Mouse (Mus musculus): ENCODE results near the gene Map3k14. TPM values are rescaled to one million over a fixed set of nuclear protein-coding genes. Genes with fewer than 3 reads are reported as not detected.

Gene Map3k14
- total and polyA plus RNA-seq, 3 experiments, result 3.0 to 3.7 (median 3.4) TPM

DNA sequence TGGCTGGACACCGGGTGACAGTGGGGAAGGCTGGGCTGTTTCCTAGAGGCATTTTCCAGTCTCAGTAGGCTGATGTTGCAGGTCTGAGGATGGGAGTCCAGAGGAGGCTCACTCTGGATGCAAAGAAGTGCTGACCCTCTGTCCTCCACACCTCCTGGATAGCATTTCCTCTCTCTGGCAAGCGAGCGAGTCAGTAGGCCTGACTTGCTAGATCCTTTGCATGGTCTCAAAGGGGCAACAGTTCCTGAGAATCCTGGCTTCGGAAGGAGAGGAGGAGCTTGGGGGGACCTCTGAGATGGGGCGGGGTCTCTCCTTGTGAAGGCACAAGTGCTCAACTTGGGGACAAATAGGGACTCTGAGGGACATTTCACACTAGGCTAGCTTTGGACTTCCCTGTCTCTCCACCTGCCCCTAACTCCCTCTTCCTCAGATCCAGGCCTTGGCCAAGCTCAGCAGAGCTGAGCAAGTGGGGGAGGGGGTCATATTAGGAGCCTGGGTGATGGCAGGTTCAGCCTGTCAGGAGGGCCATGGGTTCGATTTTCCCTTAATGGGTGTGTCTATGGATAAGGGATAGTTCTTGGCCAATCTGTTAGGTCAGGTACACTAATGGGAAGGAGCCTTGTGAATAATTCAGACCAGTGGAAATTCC, 94.8 kb downstream of the Map3k14 start:
- no peak for TF ChIP-seq EP300 (IDR thresholded peaks at IDR 0.05; ENCODE audit: insufficient read depth, low read depth, low read length)
- no peak for TF ChIP-seq POLR2A (IDR thresholded peaks at IDR 0.05; ENCODE audit: insufficient read depth, low read depth, low read length)
- TF ChIP-seq CTCF (IDR thresholded peaks at IDR 0.05), result no peak
- no peak for DNase-seq
- H3K9ac ChIP-seq (ENCODE audit: low read depth, low read length), result peak overlapping the region; percentile 97; the same call in 1 of the 2 replicates
- H3K79me2 ChIP-seq (replicated peaks; ENCODE audit: control insufficient read depth, insufficient read depth, low read length), result peaks cover 4% of the 10 kb centered on the region
- no peaks in the 10 kb centered on the region for H3K27me3 ChIP-seq (ENCODE audit: control insufficient read depth, insufficient read depth, low read length)
- 60% methylated on average over 6 of the region's 6 CpGs for WGBS
- intact Hi-C loops (cut with DNase I), result no loop called here
- peak overlapping the region; percentile 84 for H3K4me3 ChIP-seq
- H3K4me1 ChIP-seq (ENCODE audit: control insufficient read depth, insufficient read depth, low read length), result peaks cover 21% of the 10 kb centered on the region
- H3K36me3 ChIP-seq (ENCODE audit: control insufficient read depth, insufficient read depth, low read length), result no peaks in the 10 kb centered on the region
- peak overlapping the region; percentile 39 for H3K27ac ChIP-seq

DNA sequence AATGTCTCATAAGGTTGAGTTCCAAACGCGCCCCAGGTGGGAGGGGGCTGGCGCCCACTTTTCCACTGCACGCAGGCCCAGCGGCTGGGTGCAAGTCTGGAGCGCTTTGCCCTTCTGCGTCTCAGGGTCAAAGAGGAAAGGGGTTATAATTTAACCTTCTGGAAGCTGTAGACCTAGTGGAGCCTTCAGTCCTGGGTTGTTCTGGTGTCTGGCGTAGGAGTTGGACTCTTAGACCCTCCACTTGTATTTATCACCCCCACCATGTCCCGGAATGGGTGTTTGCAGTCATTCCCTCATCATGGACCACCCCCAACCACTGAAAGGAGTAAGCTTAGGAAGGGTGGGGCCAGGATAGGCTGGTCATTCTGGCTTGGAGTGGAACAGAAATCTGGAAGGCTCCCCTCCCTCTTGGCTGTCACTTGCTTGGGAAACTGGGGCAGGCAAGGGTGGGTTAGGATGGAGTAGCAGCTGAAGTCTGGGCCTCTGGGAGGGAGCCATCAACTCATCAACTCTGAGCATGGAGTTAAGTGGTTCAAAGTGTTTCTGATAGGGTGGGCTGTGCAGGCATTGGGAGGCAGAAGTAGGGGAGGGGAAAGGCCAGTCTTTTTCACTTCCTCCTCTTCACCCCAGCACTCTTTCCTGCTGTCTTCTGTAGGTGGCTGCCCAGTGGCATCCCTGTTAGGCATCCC, 95.4 kb downstream of the Map3k14 start:
- H3K9ac ChIP-seq (ENCODE audit: low read depth, low read length), result peak overlapping the region; percentile 97
- intact Hi-C loops (cut with DNase I), result no loop called here

GRCm38 (mm10) chr11:103171286-103171620, 96.0 kb downstream of the Map3k14 start:
- Histone ChIP-seq H3K36me3 (ENCODE audit: control insufficient read depth, insufficient read depth, low read length) (no peaks in the 10 kb centered on the region), H3K4me1 (ENCODE audit: control insufficient read depth, insufficient read depth, low read length) (peaks cover 11% of the 10 kb centered on the region), H3K79me2 (replicated peaks; ENCODE audit: control insufficient read depth, insufficient read depth, low read length) (peaks cover 4% of the 10 kb centered on the region; the same call in 1 of the 2 replicates), H3K27ac (peak overlapping the region; percentile 78), H3K4me3 (peak overlapping the region; percentile 84), H3K9ac (ENCODE audit: low read depth, low read length) (peak overlapping the region; percentile 97), H3K27me3 (ENCODE audit: control insufficient read depth, insufficient read depth, low read length) (no peaks in the 10 kb centered on the region)
- DNase-seq, result no peak
- intact Hi-C loops (cut with DNase I), result no loop called here
- 5% methylated on average over 23 of the region's 23 CpGs for WGBS
- TF ChIP-seq EP300 (IDR thresholded peaks at IDR 0.05; ENCODE audit: insufficient read depth, low read depth, low read length) (no peak), CTCF (IDR thresholded peaks at IDR 0.05) (no peak), POLR2A (IDR thresholded peaks at IDR 0.05; ENCODE audit: insufficient read depth, low read depth, low read length) (no peak)

More for the DNA sequence above, 95.4 kb downstream of the Map3k14 start:
- DNase-seq, result peak; percentile 62 to 64
- peaks cover 16% of the 10 kb centered on the region for H3K4me1 ChIP-seq (ENCODE audit: control insufficient read depth, insufficient read depth, low read length)
- H3K36me3 ChIP-seq (ENCODE audit: control insufficient read depth, insufficient read depth, low read length), result no peaks in the 10 kb centered on the region
- H3K4me3 ChIP-seq, result peak overlapping the region; percentile 84
- peaks cover 4% of the 10 kb centered on the region; the same call in 1 of the 2 replicates for H3K79me2 ChIP-seq (replicated peaks; ENCODE audit: control insufficient read depth, insufficient read depth, low read length)
- TF ChIP-seq CTCF (IDR thresholded peaks at IDR 0.05) (no peak), POLR2A (IDR thresholded peaks at IDR 0.05; ENCODE audit: insufficient read depth, low read depth, low read length) (no peak; the same call in none of the 2 replicates), EP300 (IDR thresholded peaks at IDR 0.05; ENCODE audit: insufficient read depth, low read depth, low read length) (no peak)
- peak overlapping the region; percentile 78 for H3K27ac ChIP-seq
- H3K27me3 ChIP-seq (ENCODE audit: control insufficient read depth, insufficient read depth, low read length), result no peaks in the 10 kb centered on the region
- WGBS, result 49% methylated on average over 9 of the region's 9 CpGs

DNA sequence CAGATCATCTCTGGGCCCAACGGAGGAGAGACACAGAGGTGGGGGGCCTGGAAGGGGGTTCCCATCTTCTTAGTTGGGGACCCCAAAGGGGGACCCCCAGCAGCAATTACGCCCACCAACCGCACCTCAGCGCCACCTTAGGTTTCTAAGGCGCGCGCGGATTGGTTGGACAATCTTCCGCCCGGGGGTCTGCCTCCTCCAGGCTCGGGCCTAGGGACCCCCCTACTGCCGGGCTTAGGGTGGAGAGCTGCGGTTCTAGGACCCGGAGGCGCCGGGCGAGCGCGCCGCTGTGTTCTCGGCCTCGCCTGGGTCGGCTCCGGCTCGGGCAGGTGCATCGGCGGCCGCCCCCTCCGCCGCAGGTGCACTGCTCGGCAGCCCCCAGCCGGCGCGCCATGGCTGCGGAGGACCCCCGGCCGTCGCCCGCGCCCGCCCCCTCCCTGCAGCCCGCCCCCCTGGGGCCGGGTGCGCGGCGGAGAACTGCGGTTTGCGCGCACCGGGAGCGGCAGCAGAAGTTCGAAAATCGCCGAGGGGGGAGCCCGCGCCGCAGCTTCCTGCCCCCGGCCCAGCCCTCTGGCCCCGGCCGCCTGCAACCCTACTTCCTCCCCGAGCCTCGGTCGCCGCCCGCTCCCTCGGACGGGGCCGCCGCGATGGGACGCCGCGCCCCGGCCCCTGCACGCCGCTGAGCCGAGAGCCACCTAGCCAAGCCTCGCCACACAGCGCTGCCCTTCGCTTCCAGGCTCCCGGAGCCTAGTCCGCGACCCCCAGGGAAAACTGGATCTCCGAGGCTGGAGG, 96.6 kb downstream of the Map3k14 start, which contains the start of gene Fmnl1:
Gene Fmnl1 (plus strand): TSS at position 614 of the 792 bp plus-strand sequence.
- DNase-seq, result peak; percentile 77 to 84
- no peaks in the 10 kb centered on the region for H3K36me3 ChIP-seq (ENCODE audit: control insufficient read depth, insufficient read depth, low read length)
- H3K4me1 ChIP-seq (ENCODE audit: control insufficient read depth, insufficient read depth, low read length), result peaks cover 11% of the 10 kb centered on the region
- H3K4me3 ChIP-seq, result peak within 1 kb of the TSS; percentile 84
- H3K9ac ChIP-seq (ENCODE audit: low read depth, low read length), result peak within 1 kb of the TSS; percentile 97
- WGBS, result 2% methylated on average over 73 of the region's 84 CpGs
- peaks cover 4% of the 10 kb centered on the region; the same call in 1 of the 2 replicates for H3K79me2 ChIP-seq (replicated peaks; ENCODE audit: control insufficient read depth, insufficient read depth, low read length)
- peak within 1 kb of the TSS; percentile 78 for H3K27ac ChIP-seq
- TF ChIP-seq EP300 (IDR thresholded peaks at IDR 0.05; ENCODE audit: insufficient read depth, low read depth, low read length) (no peak), CTCF (IDR thresholded peaks at IDR 0.05) (no peak), POLR2A (IDR thresholded peaks at IDR 0.05; ENCODE audit: insufficient read depth, low read depth, low read length) (no peak)
- intact Hi-C loops (cut with DNase I), result no loop called here
- H3K27me3 ChIP-seq (ENCODE audit: control insufficient read depth, insufficient read depth, low read length), result no peaks in the 10 kb centered on the region

DNA sequence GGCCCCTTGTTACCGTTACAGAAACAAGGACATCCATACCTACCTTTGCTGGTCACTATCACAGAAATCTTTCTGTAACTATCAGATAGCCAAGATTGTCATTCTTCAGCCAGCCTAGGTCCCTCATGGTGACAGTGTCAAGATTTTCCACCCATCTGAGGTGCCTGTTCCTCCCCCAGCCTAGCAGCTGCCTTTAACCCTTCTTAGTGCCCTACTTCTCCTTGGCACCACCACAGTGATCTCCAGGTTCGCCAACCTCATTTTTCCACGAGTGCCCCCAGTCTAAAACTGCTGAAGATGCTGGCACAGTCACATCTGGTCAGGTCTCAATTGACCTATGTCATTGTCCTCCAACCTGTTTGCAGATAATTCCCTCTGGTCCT, 97.2 kb downstream of the Map3k14 start:
- WGBS, result 71% methylated on average over 3 of the region's 3 CpGs
- DNase-seq, result no peak
- peaks cover 4% of the 10 kb centered on the region; the same call in 1 of the 2 replicates for H3K79me2 ChIP-seq (replicated peaks; ENCODE audit: control insufficient read depth, insufficient read depth, low read length)
- H3K27ac ChIP-seq, result no peak overlapping the region
- H3K36me3 ChIP-seq (ENCODE audit: control insufficient read depth, insufficient read depth, low read length), result no peaks in the 10 kb centered on the region
- H3K27me3 ChIP-seq (ENCODE audit: control insufficient read depth, insufficient read depth, low read length), result no peaks in the 10 kb centered on the region
- H3K9ac ChIP-seq (ENCODE audit: low read depth, low read length), result no peak overlapping the region
- H3K4me3 ChIP-seq, result peak overlapping the region; percentile 84
- peaks cover 8% of the 10 kb centered on the region for H3K4me1 ChIP-seq (ENCODE audit: control insufficient read depth, insufficient read depth, low read length)
- intact Hi-C loops (cut with DNase I), result no loop called here
- TF ChIP-seq EP300 (IDR thresholded peaks at IDR 0.05; ENCODE audit: insufficient read depth, low read depth, low read length), result no peak
- TF ChIP-seq POLR2A (IDR thresholded peaks at IDR 0.05; ENCODE audit: insufficient read depth, low read depth, low read length), result no peak

Other genes starting within 250 kb of the Map3k14 start
- 10 to 100 TPM; 60.5 to 67.2 TPM for gene Nmt1, start 239.3 kb downstream of the Map3k14 start, total RNA-seq (2021)
- gene Nmt1, start 239.3 kb downstream of the Map3k14 start, polyA plus RNA-seq (2012; rRNA removed), result 37.1 and 55.3 TPM in 2 replicates
- gene Dcakd, start 239.1 kb downstream of the Map3k14 start, total RNA-seq (2021), result 10 to 100 TPM; 69.3 to 75.0 TPM
- 122 and 139 TPM in 2 replicates for gene Dcakd, start 239.1 kb downstream of the Map3k14 start, polyA plus RNA-seq (2012; rRNA removed)
- 10 to 100 TPM; 13.7 to 14.0 TPM for gene Plcd3, start 165.8 kb downstream of the Map3k14 start, total RNA-seq (2021)
- 20.6 and 22.3 TPM in 2 replicates for gene Plcd3, start 165.8 kb downstream of the Map3k14 start, polyA plus RNA-seq (2012; rRNA removed)
- 10 to 100 TPM; 27.8 to 38.1 TPM for gene Acbd4, start 165.8 kb downstream of the Map3k14 start, total RNA-seq (2021)
- 27.5 and 27.8 TPM in 2 replicates for gene Acbd4, start 165.8 kb downstream of the Map3k14 start, polyA plus RNA-seq (2012; rRNA removed)
- 10 to 100 TPM; 18.2 to 19.3 TPM for gene Hexim1, start 151.2 kb downstream of the Map3k14 start, total RNA-seq (2021)
- gene Hexim1, start 151.2 kb downstream of the Map3k14 start, polyA plus RNA-seq (2012; rRNA removed), result 7.8 and 9.0 TPM in 2 replicates
- 1 to 10 TPM; 1.3 to 1.9 TPM for gene Hexim2, start 135.0 kb downstream of the Map3k14 start, total RNA-seq (2021)
- 2.6 and 2.9 TPM in 2 replicates for gene Hexim2, start 135.0 kb downstream of the Map3k14 start, polyA plus RNA-seq (2012; rRNA removed)
- gene Fmnl1, start 96.4 kb downstream of the Map3k14 start, total RNA-seq (2021), result 10 to 100 TPM; 12.1 to 14.5 TPM
- 12.8 and 14.2 TPM in 2 replicates for gene Fmnl1, start 96.4 kb downstream of the Map3k14 start, polyA plus RNA-seq (2012; rRNA removed)
- gene 1700023F06Rik, start 58.9 kb downstream of the Map3k14 start, total RNA-seq (2021), result not detected
- gene 1700023F06Rik, start 58.9 kb downstream of the Map3k14 start, polyA plus RNA-seq (2012; rRNA removed), result 0.21 TPM in 1 of 2 replicates, not detected in the other
- gene Spata32, start 49.0 kb downstream of the Map3k14 start, total RNA-seq (2021), result not detected
- gene Spata32, start 49.0 kb downstream of the Map3k14 start, polyA plus RNA-seq (2012; rRNA removed), result not detected in 2 replicates
- 10 to 100 TPM; 14.1 to 22.9 TPM for gene Arhgap27, start 96.2 kb upstream of the Map3k14 start, total RNA-seq (2021)
- gene Arhgap27, start 96.2 kb upstream of the Map3k14 start, polyA plus RNA-seq (2012; rRNA removed), result 15.0 and 18.5 TPM in 2 replicates
- gene Plekhm1, start 145.2 kb upstream of the Map3k14 start, total RNA-seq (2021), result 10 to 100 TPM; 10.6 to 11.9 TPM
- gene Plekhm1, start 145.2 kb upstream of the Map3k14 start, polyA plus RNA-seq (2012; rRNA removed), result 10.2 and 12.2 TPM in 2 replicates
- gene Lrrc37a, start 237.1 kb upstream of the Map3k14 start, total RNA-seq (2021), result not detected
- not detected in 2 replicates for gene Lrrc37a, start 237.1 kb upstream of the Map3k14 start, polyA plus RNA-seq (2012; rRNA removed)